Mouse (Mus musculus): Measurements from ENCODE around the gene Dgki. TPM values are rescaled to one million over a fixed set of nuclear protein-coding genes. Genes with fewer than 3 reads are reported as not detected.

Dgki gene
- polyA plus RNA-seq, 1 experiment from 2014 or later: 7.1 TPM

DNA sequence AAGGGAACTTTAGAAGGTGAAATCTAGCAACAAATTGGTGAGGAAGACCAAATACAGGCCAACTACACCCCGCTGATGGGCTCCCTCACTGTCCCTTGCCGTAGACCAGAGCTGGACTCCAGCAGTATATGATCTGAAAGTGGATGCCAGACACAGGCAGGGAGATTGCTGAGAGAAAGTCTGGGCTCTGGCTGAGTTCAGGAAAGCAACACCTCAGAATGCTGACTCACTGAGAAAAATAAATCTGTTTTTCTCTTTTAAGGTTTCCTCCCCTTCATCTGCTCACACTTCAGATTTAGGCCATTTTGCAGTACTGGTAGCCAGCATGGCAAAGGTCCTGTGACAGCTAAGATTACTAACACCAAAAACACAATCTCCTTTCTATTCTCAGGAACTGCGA, 311.2 kb downstream of the Dgki start:
- no peak overlapping the region for H3K4me2 ChIP-seq
- no peak for ATAC-seq (ENCODE audit: low FRiP score)
- WGBS: 94% methylated on average over 3 of the region's 3 CpGs

DNA sequence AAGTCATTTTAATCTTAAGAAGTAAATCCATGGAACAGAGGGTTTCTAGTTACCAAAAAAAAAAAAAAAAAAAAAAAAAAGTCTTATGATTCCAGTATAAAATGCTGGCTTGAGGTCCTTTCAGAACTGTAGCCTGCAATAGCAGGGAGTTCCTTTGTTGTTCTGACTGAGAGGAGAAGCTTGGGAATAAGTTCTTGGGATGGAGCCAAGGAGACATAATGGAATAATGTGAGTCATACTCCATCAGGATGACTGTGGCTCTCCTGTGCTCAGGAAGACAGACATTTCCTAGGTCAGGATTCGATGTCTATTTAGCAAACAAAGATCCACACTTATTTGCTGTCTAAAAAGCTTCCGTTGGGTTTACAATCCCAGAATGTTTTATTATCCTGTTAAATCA, 318.3 kb downstream of the Dgki start:
- H3K4me1 ChIP-seq: no peaks in the 10 kb centered on the region
- 57% methylated on average over 2 of the region's 2 CpGs for WGBS
- no peaks in the 10 kb centered on the region for H3K36me3 ChIP-seq
- no peaks in the 10 kb centered on the region for H3K27me3 ChIP-seq (replicated peaks)
- no peak for ATAC-seq (ENCODE audit: low FRiP score)
- no peak overlapping the region for H3K4me2 ChIP-seq
- no peak overlapping the region for H3K27ac ChIP-seq (replicated peaks)
- no peak overlapping the region for H3K4me3 ChIP-seq (replicated peaks)
- no peak overlapping the region for H3K9ac ChIP-seq (replicated peaks)
- H3K9me3 ChIP-seq (replicated peaks): no peaks in the 10 kb centered on the region

More for the DNA sequence above, 311.2 kb downstream of the Dgki start:
- Histone ChIP-seq H3K27me3 (replicated peaks) (no peaks in the 10 kb centered on the region), H3K4me3 (replicated peaks) (no peak overlapping the region), H3K36me3 (no peaks in the 10 kb centered on the region), H3K9ac (replicated peaks) (no peak overlapping the region), H3K27ac (replicated peaks) (no peak overlapping the region), H3K4me1 (no peaks in the 10 kb centered on the region; the same call in 1 of the 2 replicates), H3K9me3 (replicated peaks) (no peaks in the 10 kb centered on the region)

DNA sequence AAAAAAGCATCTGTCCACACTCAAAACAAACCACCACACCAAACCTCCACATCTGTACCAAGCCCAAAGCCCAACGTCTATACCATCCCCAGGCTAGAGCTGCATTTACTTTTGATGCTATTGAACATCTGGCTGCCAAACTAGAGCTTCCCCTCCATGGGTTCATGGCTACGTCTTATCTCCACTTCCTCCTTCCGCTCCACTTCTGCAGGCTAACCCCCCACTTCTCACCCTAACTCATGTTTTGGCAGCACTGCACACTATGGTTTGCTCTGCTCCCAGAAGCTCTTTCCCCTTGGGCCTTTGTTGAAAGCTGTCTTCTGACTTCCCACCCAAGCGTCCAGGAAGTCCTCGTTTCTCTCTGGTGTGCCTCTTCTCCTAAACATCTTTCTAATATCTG, 319.5 kb downstream of the Dgki start:
- H3K9me3 ChIP-seq (replicated peaks): no peaks in the 10 kb centered on the region
- no peaks in the 10 kb centered on the region for H3K36me3 ChIP-seq
- H3K4me2 ChIP-seq: no peak overlapping the region
- no peak for ATAC-seq (ENCODE audit: low FRiP score)
- H3K4me1 ChIP-seq: no peaks in the 10 kb centered on the region
- H3K9ac ChIP-seq (replicated peaks): no peak overlapping the region
- H3K27me3 ChIP-seq (replicated peaks): no peaks in the 10 kb centered on the region
- WGBS: 89% methylated on average over 5 of the region's 5 CpGs
- H3K27ac ChIP-seq (replicated peaks): no peak overlapping the region
- H3K4me3 ChIP-seq (replicated peaks): no peak overlapping the region

DNA sequence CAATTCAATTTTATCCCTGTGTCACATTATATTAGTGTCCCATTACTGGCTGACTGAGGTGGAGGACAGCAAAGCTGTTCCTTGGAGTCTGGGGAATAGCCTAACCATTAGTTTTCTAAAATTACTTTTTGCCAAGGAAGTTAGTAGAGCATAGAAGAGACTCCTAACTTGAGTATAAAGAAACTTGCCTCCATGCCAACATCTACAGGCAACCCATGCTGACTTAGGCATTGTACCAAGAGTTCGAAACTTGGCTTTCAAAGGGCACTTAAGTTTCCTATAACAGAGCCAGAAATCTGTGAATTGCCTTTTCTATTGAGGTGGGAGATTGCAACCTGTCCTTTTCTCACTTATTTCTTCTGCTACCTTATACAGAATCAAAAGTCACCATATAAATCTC, 321.8 kb downstream of the Dgki start:
- no peak for ATAC-seq (ENCODE audit: low FRiP score)
- Histone ChIP-seq H3K9me3 (replicated peaks) (no peaks in the 10 kb centered on the region), H3K9ac (replicated peaks) (no peak overlapping the region), H3K4me1 (no peaks in the 10 kb centered on the region), H3K27ac (replicated peaks) (no peak overlapping the region), H3K4me2 (no peak overlapping the region), H3K27me3 (replicated peaks) (no peaks in the 10 kb centered on the region), H3K4me3 (replicated peaks) (no peak overlapping the region), H3K36me3 (peaks cover 8% of the 10 kb centered on the region)
- 96% methylated on average over 1 of the region's 1 CpGs for WGBS

DNA sequence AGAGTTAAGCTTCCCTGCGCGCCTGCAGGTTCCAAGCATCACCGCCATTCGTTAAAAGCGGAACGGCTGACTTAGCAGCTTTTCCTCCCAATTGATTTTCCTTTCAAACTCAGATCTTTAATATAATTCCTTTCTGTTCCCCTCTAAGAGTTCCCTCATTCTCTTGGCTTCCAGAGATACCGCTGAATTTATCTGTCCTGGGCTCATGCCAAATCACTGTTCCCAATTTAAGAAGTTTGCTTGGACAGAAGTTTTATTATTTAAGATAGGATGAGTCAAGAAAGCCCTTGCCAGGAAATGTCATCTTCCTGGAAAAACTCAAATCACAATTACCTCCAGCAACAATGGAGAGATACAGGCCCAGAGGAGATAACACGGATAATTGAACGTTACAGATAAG, 326.9 kb downstream of the Dgki start:
- Histone ChIP-seq H3K9ac (replicated peaks) (no peak overlapping the region), H3K4me1 (no peaks in the 10 kb centered on the region), H3K36me3 (peaks cover 8% of the 10 kb centered on the region), H3K9me3 (replicated peaks) (no peaks in the 10 kb centered on the region), H3K27me3 (replicated peaks) (no peaks in the 10 kb centered on the region), H3K4me3 (replicated peaks) (no peak overlapping the region), H3K4me2 (no peak overlapping the region), H3K27ac (replicated peaks) (no peak overlapping the region)
- ATAC-seq (ENCODE audit: low FRiP score): no peak
- 67% methylated on average over 9 of the region's 9 CpGs for WGBS

DNA sequence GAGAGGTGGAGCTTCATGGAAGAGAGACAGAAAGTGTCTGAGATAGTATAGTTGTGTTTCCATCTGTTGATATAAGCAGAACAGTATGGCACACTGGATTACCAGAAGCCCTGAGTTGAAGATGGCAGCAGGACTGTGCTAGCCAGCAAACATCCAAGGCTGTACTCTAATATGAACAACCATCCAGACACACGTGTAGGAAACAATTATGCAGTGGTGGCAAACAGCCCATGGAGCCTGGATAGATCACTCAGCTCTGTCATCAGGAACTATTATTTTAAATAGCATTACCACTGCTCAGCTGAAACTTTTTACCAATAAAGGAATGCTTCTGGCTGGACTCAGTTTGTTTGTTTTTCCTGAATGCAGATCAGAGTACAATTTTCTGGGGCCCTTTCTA, 327.5 kb downstream of the Dgki start:
- no peak for ATAC-seq (ENCODE audit: low FRiP score)
- H3K4me3 ChIP-seq (replicated peaks): no peak overlapping the region
- H3K9me3 ChIP-seq (replicated peaks): no peaks in the 10 kb centered on the region
- peaks cover 8% of the 10 kb centered on the region for H3K36me3 ChIP-seq
- 68% methylated on average over 1 of the region's 1 CpGs for WGBS
- H3K27me3 ChIP-seq (replicated peaks): no peaks in the 10 kb centered on the region
- H3K27ac ChIP-seq (replicated peaks): no peak overlapping the region
- no peak overlapping the region for H3K9ac ChIP-seq (replicated peaks)
- no peaks in the 10 kb centered on the region for H3K4me1 ChIP-seq
- H3K4me2 ChIP-seq: no peak overlapping the region

DNA sequence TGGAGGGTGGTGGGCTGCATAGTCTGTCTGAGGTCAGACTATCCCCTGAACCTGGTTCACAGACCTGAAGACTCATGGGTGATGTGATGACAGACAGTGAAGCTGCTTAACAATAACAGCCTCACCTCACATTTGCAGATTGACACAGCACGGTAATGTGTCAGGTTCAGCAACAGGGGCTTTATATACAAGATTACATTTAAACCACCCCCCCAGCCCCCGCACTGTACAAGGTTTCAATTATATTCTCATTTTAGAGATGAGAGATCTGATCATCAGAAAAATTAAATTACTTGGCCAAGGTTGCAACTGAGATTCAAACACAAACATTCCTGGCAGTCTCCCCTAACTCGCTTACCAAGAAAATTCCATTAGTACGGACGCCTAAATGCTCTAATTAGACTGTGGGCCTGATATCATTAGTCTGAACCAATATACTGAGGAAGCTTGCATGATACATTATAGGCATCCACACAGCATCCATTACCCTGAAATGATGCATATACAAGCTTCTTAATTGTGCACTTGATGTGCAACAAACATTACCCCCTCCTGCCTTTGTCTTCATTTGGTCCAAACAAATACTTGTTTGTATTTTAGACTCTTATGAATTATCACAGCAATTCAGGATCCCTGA, 330.6 kb downstream of the Dgki start:
- 64% methylated on average over 5 of the region's 5 CpGs for WGBS
- Histone ChIP-seq H3K27me3 (replicated peaks) (no peaks in the 10 kb centered on the region), H3K9ac (replicated peaks) (no peak overlapping the region), H3K36me3 (0 out of 2 replicates have a peak, but pooled peaks cover 4% of the 10 kb centered on the region), H3K9me3 (replicated peaks) (no peaks in the 10 kb centered on the region), H3K4me2 (no peak overlapping the region), H3K27ac (replicated peaks) (no peak overlapping the region; the same call in 1 of the 2 replicates), H3K4me3 (replicated peaks) (no peak overlapping the region), H3K4me1 (no peaks in the 10 kb centered on the region)
- peak; percentile 47; the same call in 1 of the 2 replicates for ATAC-seq (ENCODE audit: low FRiP score)

DNA sequence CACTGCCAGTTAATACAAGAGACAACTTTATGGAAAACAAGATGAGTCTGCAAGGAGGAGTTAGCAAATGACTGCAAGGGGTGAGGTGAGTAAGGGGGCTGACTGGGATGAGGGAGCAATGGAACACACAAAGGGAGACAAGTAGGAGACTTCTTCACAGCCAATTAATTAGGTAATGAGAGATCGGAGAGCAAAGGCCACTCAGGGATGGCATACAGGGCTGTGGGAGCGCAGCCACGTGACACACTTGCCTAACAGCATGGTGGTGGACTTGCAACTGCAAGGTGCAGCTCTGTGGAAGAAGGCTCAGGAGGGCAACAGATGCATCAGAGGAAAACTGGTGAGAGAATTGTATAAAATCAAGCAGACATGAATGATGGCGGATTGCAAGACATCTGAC, 339.3 kb downstream of the Dgki start:
- Histone ChIP-seq H3K4me1 (no peaks in the 10 kb centered on the region), H3K9me3 (replicated peaks) (no peaks in the 10 kb centered on the region), H3K36me3 (no peaks in the 10 kb centered on the region), H3K27me3 (replicated peaks) (no peaks in the 10 kb centered on the region), H3K4me2 (no peak overlapping the region), H3K27ac (replicated peaks) (no peak overlapping the region), H3K9ac (replicated peaks) (no peak overlapping the region), H3K4me3 (replicated peaks) (no peak overlapping the region)
- ATAC-seq (ENCODE audit: low FRiP score): no peak
- WGBS: 87% methylated on average over 4 of the region's 4 CpGs

DNA sequence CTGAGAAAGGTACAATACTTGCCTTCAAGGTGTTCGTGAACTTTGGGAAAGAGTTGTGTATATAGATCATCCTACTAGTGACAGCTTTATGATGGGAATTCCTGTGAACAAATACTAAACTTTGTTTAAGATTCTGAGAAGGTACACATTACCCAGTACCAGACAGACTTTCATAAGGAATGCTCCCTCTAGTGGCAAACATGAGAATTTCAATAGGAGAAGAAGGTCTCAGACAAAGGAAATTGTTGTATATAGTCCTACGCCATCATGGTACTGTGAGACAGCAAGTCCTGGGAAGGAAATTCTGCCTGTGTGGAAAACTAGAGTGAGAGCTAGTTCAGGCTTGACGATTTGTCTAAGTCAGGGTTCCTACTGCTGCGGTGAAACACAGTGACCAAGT, 344.7 kb downstream of the Dgki start:
- no peaks in the 10 kb centered on the region for H3K4me1 ChIP-seq
- no peak overlapping the region for H3K4me3 ChIP-seq (replicated peaks)
- ATAC-seq (ENCODE audit: low FRiP score): 0 out of 2 replicates have a peak, but pooled peaks have one; percentile 28
- no peaks in the 10 kb centered on the region; the same call in 1 of the 2 replicates for H3K9me3 ChIP-seq (replicated peaks)
- WGBS: 92% methylated on average over 4 of the region's 4 CpGs
- H3K36me3 ChIP-seq: no peaks in the 10 kb centered on the region
- H3K4me2 ChIP-seq: no peak overlapping the region
- H3K27me3 ChIP-seq (replicated peaks): no peaks in the 10 kb centered on the region
- no peak overlapping the region for H3K9ac ChIP-seq (replicated peaks)
- no peak overlapping the region for H3K27ac ChIP-seq (replicated peaks)

DNA sequence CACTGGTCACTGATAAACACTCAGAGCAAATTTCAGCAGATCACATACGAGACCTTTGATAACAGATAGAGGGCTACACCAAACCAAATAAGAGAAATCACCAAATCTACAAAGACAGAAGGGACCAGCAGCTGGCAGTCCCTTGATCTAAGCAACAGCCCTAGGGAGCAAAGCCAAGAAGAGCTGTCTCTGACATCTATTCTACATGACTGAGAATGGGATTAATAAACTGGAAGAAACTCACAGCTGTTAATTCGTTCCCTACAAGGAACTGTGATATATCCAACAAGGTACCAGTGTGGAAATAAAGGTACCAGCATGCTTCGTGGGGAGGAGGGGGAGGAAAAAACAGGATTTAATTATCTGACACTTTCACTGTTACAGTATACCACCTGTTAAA, 349.3 kb downstream of the Dgki start:
- H3K4me3 ChIP-seq (replicated peaks): no peak overlapping the region
- no peak overlapping the region for H3K27ac ChIP-seq (replicated peaks)
- H3K9ac ChIP-seq (replicated peaks): no peak overlapping the region
- 68% methylated on average over 3 of the region's 3 CpGs for WGBS
- H3K4me1 ChIP-seq: no peaks in the 10 kb centered on the region
- no peaks in the 10 kb centered on the region; the same call in 1 of the 2 replicates for H3K9me3 ChIP-seq (replicated peaks)
- H3K27me3 ChIP-seq (replicated peaks): no peaks in the 10 kb centered on the region
- no peaks in the 10 kb centered on the region for H3K36me3 ChIP-seq
- ATAC-seq (ENCODE audit: low FRiP score): no peak
- no peak overlapping the region for H3K4me2 ChIP-seq

DNA sequence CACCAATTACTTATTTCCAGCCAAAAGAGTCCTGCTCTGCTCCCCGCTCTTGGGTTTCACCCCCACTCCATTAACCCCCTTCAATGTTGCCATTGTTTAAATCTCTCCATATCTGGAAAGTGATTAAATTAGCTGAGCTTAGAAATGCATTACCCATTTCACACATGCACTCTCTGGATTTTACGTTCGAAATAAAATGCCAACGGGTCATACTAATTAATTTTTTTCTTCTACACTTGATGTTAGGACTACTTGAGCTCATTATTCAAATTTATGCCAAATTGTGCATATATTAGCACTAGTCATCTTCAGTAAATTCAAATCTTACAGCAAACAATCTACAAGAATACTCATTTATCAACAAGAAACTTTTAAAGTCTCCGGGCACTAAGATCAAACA, 352.1 kb downstream of the Dgki start:
- WGBS: 79% methylated on average over 5 of the region's 5 CpGs
- no peaks in the 10 kb centered on the region for H3K9me3 ChIP-seq (replicated peaks)
- no peak overlapping the region for H3K4me3 ChIP-seq (replicated peaks)
- no peak overlapping the region for H3K4me2 ChIP-seq
- no peak overlapping the region for H3K27ac ChIP-seq (replicated peaks)
- H3K36me3 ChIP-seq: peaks cover under 1% of the 10 kb centered on the region; the same call in 1 of the 2 replicates
- no peak overlapping the region for H3K9ac ChIP-seq (replicated peaks)
- no peaks in the 10 kb centered on the region for H3K4me1 ChIP-seq
- no peak for ATAC-seq (ENCODE audit: low FRiP score)
- H3K27me3 ChIP-seq (replicated peaks): no peaks in the 10 kb centered on the region

DNA sequence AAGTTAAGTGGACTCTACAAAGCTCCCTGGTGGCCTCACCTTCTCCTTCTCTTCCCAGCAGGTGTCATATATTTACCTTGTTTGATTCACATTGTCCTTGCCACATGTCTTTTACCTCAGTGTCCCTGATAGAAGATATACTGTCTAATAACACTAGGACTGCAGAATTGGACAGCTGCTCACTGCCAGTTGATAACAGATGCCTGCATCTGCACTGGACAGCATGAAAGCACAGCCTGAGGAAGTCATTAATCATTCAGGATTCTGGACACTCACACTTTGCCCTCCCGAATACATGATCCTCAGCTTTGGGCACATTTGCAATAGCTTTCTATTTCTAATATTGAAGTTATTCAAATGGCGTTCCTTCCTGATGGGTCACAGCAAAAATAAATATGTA, 362.5 kb downstream of the Dgki start:
- no peak overlapping the region for H3K4me3 ChIP-seq (replicated peaks)
- H3K9ac ChIP-seq (replicated peaks): no peak overlapping the region
- ATAC-seq (ENCODE audit: low FRiP score): no peak
- peaks cover under 1% of the 10 kb centered on the region; the same call in 1 of the 2 replicates for H3K36me3 ChIP-seq
- H3K4me1 ChIP-seq: no peaks in the 10 kb centered on the region
- H3K4me2 ChIP-seq: no peak overlapping the region
- 45% methylated on average over 2 of the region's 2 CpGs for WGBS
- H3K9me3 ChIP-seq (replicated peaks): no peaks in the 10 kb centered on the region
- H3K27ac ChIP-seq (replicated peaks): no peak overlapping the region
- no peaks in the 10 kb centered on the region for H3K27me3 ChIP-seq (replicated peaks)

All from neural tube, embryonic 15.5 days (tissue).